Mouse (Mus musculus): Measurements from ENCODE around the gene Nox1. TPM values are rescaled to one million over a fixed set of nuclear protein-coding genes. Genes with fewer than 3 reads are reported as not detected.

Nox1 gene
- polyA plus RNA-seq, 1 experiment from 2014 or later, result 0.17 TPM

Small RNAs within 50 kb of the gene (microRNA-seq; reads per million reads assigned to microRNA genes)
- not detected for gene Mir3112 (ENCODE audit: insufficient number of aligned reads)

Other genes with a start within 250 kb of the Nox1 start
- 0.88 and 2.2 TPM in 2 replicates for gene Sytl4, start 240.1 kb downstream of the Nox1 start, polyA plus RNA-seq (2014; fragmentation: Nextera tagmentation; extraction: Ambion mirVana)
- 78.0 and 79.9 TPM in 2 replicates for gene Cstf2, start 162.8 kb downstream of the Nox1 start, polyA plus RNA-seq (2014; fragmentation: Nextera tagmentation; extraction: Ambion mirVana)
- gene Xkrx, start 59.9 kb downstream of the Nox1 start, polyA plus RNA-seq (2014; fragmentation: Nextera tagmentation; extraction: Ambion mirVana), result not detected in 2 replicates
- not detected in 2 replicates for gene Arl13a, start 34.5 kb downstream of the Nox1 start, polyA plus RNA-seq (2014; fragmentation: Nextera tagmentation; extraction: Ambion mirVana)
- gene Trmt2b, start 55.0 kb upstream of the Nox1 start, polyA plus RNA-seq (2014; fragmentation: Nextera tagmentation; extraction: Ambion mirVana), result 10.2 and 10.8 TPM in 2 replicates
- gene Tmem35a, start 73.3 kb upstream of the Nox1 start, polyA plus RNA-seq (2014; fragmentation: Nextera tagmentation; extraction: Ambion mirVana), result 19.9 and 20.5 TPM in 2 replicates
- 33.7 and 34.2 TPM in 2 replicates for gene Cenpi, start 86.1 kb upstream of the Nox1 start, polyA plus RNA-seq (2014; fragmentation: Nextera tagmentation; extraction: Ambion mirVana)
- gene Drp2, start 182.6 kb upstream of the Nox1 start, polyA plus RNA-seq (2014; fragmentation: Nextera tagmentation; extraction: Ambion mirVana), result 5.2 and 6.4 TPM in 2 replicates